Comparison of ENCODE assay signal across 25 mouse cellular contexts in genomic region chr11:80368949-80369348, GRCm38 (mm10). TPM values are rescaled to one million over a fixed set of nuclear protein-coding genes. Genes with fewer than 3 reads are reported as not detected.
DNase-seq lines count a peak whose midpoint lies in the region; ATAC-seq and TF ChIP-seq lines count a peak whose summit lies in the region.
"Had no signal": no experiment of that assay in that cellular context is flagged by ENCODE, and none has a peak within 500 bp of the region (broad histone marks: within the 10 kb centered on the region; RNA-seq: fewer than 3 reads in every experiment).

No protein-coding gene starts in this region.

- TF ChIP-seq CTCF in forebrain, postnatal 0 days (IDR thresholded peaks at IDR 0.05; ENCODE audit: low read depth), result peak; percentile 50
- TF ChIP-seq CTCF in layer of hippocampus, adult 2 months (conservative IDR thresholded peaks at IDR 0.05), result peak; percentile 51

- H3K27ac ChIP-seq in forebrain, postnatal 0 days (ENCODE audit: low read depth, low read length), result no peak overlapping the region
- H3K27ac ChIP-seq in forebrain, embryonic 13.5 days, result no peak overlapping the region
- no peak overlapping the region for H3K27ac ChIP-seq in hindbrain, embryonic 14.5 days
- H3K27ac ChIP-seq in hindbrain, embryonic 16.5 days (ENCODE audit: low read depth, low read length), result no peak overlapping the region
- no peak overlapping the region for H3K27ac ChIP-seq in layer of hippocampus, adult 2 months
- H3K27ac ChIP-seq: embryonic facial prominence, embryonic 13.5 days; forebrain, embryonic 12.5 days; gastrocnemius, adult 2 months; hindbrain, embryonic 13.5 days had no signal

- peaks cover 46% of the 10 kb centered on the region for H3K36me3 ChIP-seq in forebrain, postnatal 0 days (ENCODE audit: insufficient read depth)
- H3K36me3 ChIP-seq in forebrain, embryonic 13.5 days (ENCODE audit: poor library complexity, severe bottlenecking), result peaks cover 76% of the 10 kb centered on the region
- peaks cover 80% of the 10 kb centered on the region for H3K36me3 ChIP-seq in hindbrain, embryonic 14.5 days (replicated peaks; ENCODE audit: control insufficient read depth, insufficient read depth)
- peaks cover 12% of the 10 kb centered on the region; the same call in 1 of the 2 replicates for H3K36me3 ChIP-seq in hindbrain, embryonic 16.5 days (ENCODE audit: control insufficient read depth, insufficient read depth, low read length)

- no peak overlapping the region for H3K9ac ChIP-seq in forebrain, postnatal 0 days
- H3K9ac ChIP-seq in forebrain, embryonic 13.5 days, result no peak overlapping the region
- no peak overlapping the region for H3K9ac ChIP-seq in hindbrain, embryonic 14.5 days
- H3K9ac ChIP-seq in hindbrain, embryonic 16.5 days (ENCODE audit: low read depth, low read length), result no peak overlapping the region
- H3K9ac ChIP-seq: embryonic facial prominence, embryonic 13.5 days; forebrain, embryonic 12.5 days; hindbrain, embryonic 13.5 days had no signal

- ATAC-seq in forebrain, postnatal 0 days, result no peak
- ATAC-seq in forebrain, embryonic 13.5 days, result no peak
- no peak for ATAC-seq in hindbrain, embryonic 14.5 days (ENCODE audit: low FRiP score)
- ATAC-seq in hindbrain, embryonic 16.5 days, result no peak
- ATAC-seq: activated CD4-positive, CD25-positive, alpha-beta regulatory T cell, adult 4 months; CD4-positive, CD25-positive, alpha-beta regulatory T cell, adult 4 months; inflammation-experienced regulatory T-cells, adult 6 months; Patski had no signal

- H3K4me3 ChIP-seq in forebrain, postnatal 0 days (ENCODE audit: low read depth, low read length), result no peak overlapping the region
- H3K4me3 ChIP-seq in forebrain, embryonic 13.5 days, result no peak overlapping the region
- H3K4me3 ChIP-seq in hindbrain, embryonic 14.5 days (replicated peaks; ENCODE audit: low read length), result no peak overlapping the region
- no peak overlapping the region for H3K4me3 ChIP-seq in hindbrain, embryonic 16.5 days (ENCODE audit: low read length)
- H3K4me3 ChIP-seq in layer of hippocampus, adult 2 months, result no peak overlapping the region
- H3K4me3 ChIP-seq: embryonic facial prominence, embryonic 13.5 days; forebrain, embryonic 12.5 days; gastrocnemius, adult 2 months; hindbrain, embryonic 13.5 days had no signal

- WGBS in forebrain, postnatal 0 days, result 90% methylated on average over 1 of the region's 1 CpGs
- 90% methylated on average over 1 of the region's 1 CpGs for WGBS in forebrain, embryonic 13.5 days
- WGBS in hindbrain, embryonic 14.5 days, result 92% methylated on average over 1 of the region's 1 CpGs
- 67% methylated on average over 1 of the region's 1 CpGs for WGBS in hindbrain, embryonic 16.5 days

- no peaks in the 10 kb centered on the region for H3K4me1 ChIP-seq in forebrain, postnatal 0 days (ENCODE audit: insufficient read depth)
- H3K4me1 ChIP-seq in forebrain, embryonic 13.5 days, result no peaks in the 10 kb centered on the region
- H3K4me1 ChIP-seq in hindbrain, embryonic 14.5 days (replicated peaks; ENCODE audit: control insufficient read depth, insufficient read depth, low read length), result no peaks in the 10 kb centered on the region
- H3K4me1 ChIP-seq in hindbrain, embryonic 16.5 days (ENCODE audit: control insufficient read depth, insufficient read depth, low read depth, low read length), result no peaks in the 10 kb centered on the region
- H3K4me1 ChIP-seq: embryonic facial prominence, embryonic 13.5 days; forebrain, embryonic 12.5 days; hindbrain, embryonic 13.5 days had no signal

- no peaks in the 10 kb centered on the region for H3K27me3 ChIP-seq in forebrain, postnatal 0 days (ENCODE audit: insufficient read depth, low read length)
- no peaks in the 10 kb centered on the region for H3K27me3 ChIP-seq in forebrain, embryonic 13.5 days
- no peaks in the 10 kb centered on the region for H3K27me3 ChIP-seq in hindbrain, embryonic 14.5 days (ENCODE audit: control insufficient read depth, insufficient read depth, low read length)
- H3K27me3 ChIP-seq in hindbrain, embryonic 16.5 days (replicated peaks; ENCODE audit: control insufficient read depth, insufficient read depth, low read length), result no peaks in the 10 kb centered on the region
- H3K27me3 ChIP-seq: embryonic facial prominence, embryonic 13.5 days; forebrain, embryonic 12.5 days; hindbrain, embryonic 13.5 days; Patski had no signal

- DNase-seq in forebrain, postnatal 0 days, result no peak
- peak; percentile 55 for DNase-seq in hindbrain, embryonic 14.5 days (ENCODE audit: low spot score)
- DNase-seq in layer of hippocampus, adult 2 months (ENCODE audit: low spot score in 2 of 2), result no peak
- DNase-seq in layer of hippocampus, postnatal 10 days (ENCODE audit: low spot score in 2 of 2), result no peak
- DNase-seq in NIH3T3 (ENCODE audit: low read depth), result peak; percentile 38
- no peak for DNase-seq in urinary bladder, postnatal 4 days (ENCODE audit: low spot score in 2 of 2)
- DNase-seq: adrenal gland, postnatal 14 days; B cell, adult 2 months; cerebellum, adult 18-20 months; cerebellum, adult 9-11 months; cerebellum, postnatal 36 days; gastrocnemius, adult 2 months; gastrocnemius, postnatal 25 days; heart, postnatal 4 days had no signal

- H3K9me3 ChIP-seq in forebrain, postnatal 0 days (ENCODE audit: low read length), result no peaks in the 10 kb centered on the region
- H3K9me3 ChIP-seq in forebrain, embryonic 13.5 days (replicated peaks), result no peaks in the 10 kb centered on the region
- H3K9me3 ChIP-seq in hindbrain, embryonic 14.5 days (ENCODE audit: control insufficient read depth, low read length), result no peaks in the 10 kb centered on the region
- no peaks in the 10 kb centered on the region for H3K9me3 ChIP-seq in hindbrain, embryonic 16.5 days (ENCODE audit: control insufficient read depth, low read length)
- H3K9me3 ChIP-seq: embryonic facial prominence, embryonic 13.5 days; forebrain, embryonic 12.5 days; G1E; hindbrain, embryonic 13.5 days had no signal

- no peak overlapping the region for H3K4me2 ChIP-seq in forebrain, postnatal 0 days (ENCODE audit: low read depth)
- no peak overlapping the region for H3K4me2 ChIP-seq in forebrain, embryonic 13.5 days
- no peak overlapping the region for H3K4me2 ChIP-seq in hindbrain, embryonic 14.5 days (replicated peaks)
- no peak overlapping the region for H3K4me2 ChIP-seq in hindbrain, embryonic 16.5 days (ENCODE audit: low read length)
- H3K4me2 ChIP-seq: embryonic facial prominence, embryonic 13.5 days; forebrain, embryonic 12.5 days; heart, embryonic 11.5 days; hindbrain, embryonic 13.5 days had no signal

RNA-seq across cellular contexts. Expression of gene 5730455P16Rik, which starts 8.9 kb away (rescaled TPM):
- total RNA-seq in forebrain, postnatal 0 days (2014; rRNA removed), result 41.8 and 43.2 TPM in 2 replicates
- polyA plus RNA-seq in forebrain, postnatal 0 days (2015; fragmentation: Nextera tagmentation; extraction: Ambion mirVana), result 30.8 and 47.6 TPM in 2 replicates
- polyA plus RNA-seq in forebrain, embryonic 13.5 days (2015; fragmentation: Nextera tagmentation; extraction: Ambion mirVana), result 30.3 and 32.3 TPM in 2 replicates
- polyA plus RNA-seq in hindbrain, embryonic 14.5 days (2014; fragmentation: Nextera tagmentation; extraction: Ambion mirVana), result 37.6 and 40.4 TPM in 2 replicates
- polyA plus RNA-seq in hindbrain, embryonic 16.5 days (2015; fragmentation: Nextera tagmentation; extraction: Ambion mirVana), result 36.9 and 41.1 TPM in 2 replicates
- 10 to 100 TPM; 51.3 to 53.0 TPM for total RNA-seq in layer of hippocampus, adult 2 months (2021)
- 10 to 100 TPM; 43.5 to 46.0 TPM for total RNA-seq in layer of hippocampus, postnatal 10 days (2021)

RNA-seq across cellular contexts. Expression of gene Zfp207, which starts 14.1 kb away (rescaled TPM):
- total RNA-seq in forebrain, postnatal 0 days (2014; rRNA removed), result 250 and 264 TPM in 2 replicates
- 163 and 171 TPM in 2 replicates for polyA plus RNA-seq in forebrain, postnatal 0 days (2015; fragmentation: Nextera tagmentation; extraction: Ambion mirVana)
- 266 and 272 TPM in 2 replicates for polyA plus RNA-seq in forebrain, embryonic 13.5 days (2015; fragmentation: Nextera tagmentation; extraction: Ambion mirVana)
- polyA plus RNA-seq in hindbrain, embryonic 14.5 days (2014; fragmentation: Nextera tagmentation; extraction: Ambion mirVana), result 190 and 213 TPM in 2 replicates
- polyA plus RNA-seq in hindbrain, embryonic 16.5 days (2015; fragmentation: Nextera tagmentation; extraction: Ambion mirVana), result 159 and 176 TPM in 2 replicates
- total RNA-seq in layer of hippocampus, adult 2 months (2021), result 100 to 1,000 TPM; 151 to 152 TPM
- total RNA-seq in layer of hippocampus, postnatal 10 days (2021), result 100 to 1,000 TPM; 152 to 164 TPM

RNA-seq across cellular contexts. Expression of gene Psmd11, which starts 59.5 kb away (rescaled TPM):
- total RNA-seq in forebrain, postnatal 0 days (2014; rRNA removed), result 30.2 and 33.4 TPM in 2 replicates
- 280 and 310 TPM in 2 replicates for polyA plus RNA-seq in forebrain, postnatal 0 days (2015; fragmentation: Nextera tagmentation; extraction: Ambion mirVana)
- 370 and 373 TPM in 2 replicates for polyA plus RNA-seq in forebrain, embryonic 13.5 days (2015; fragmentation: Nextera tagmentation; extraction: Ambion mirVana)
- polyA plus RNA-seq in hindbrain, embryonic 14.5 days (2014; fragmentation: Nextera tagmentation; extraction: Ambion mirVana), result 256 and 266 TPM in 2 replicates
- 272 and 275 TPM in 2 replicates for polyA plus RNA-seq in hindbrain, embryonic 16.5 days (2015; fragmentation: Nextera tagmentation; extraction: Ambion mirVana)
- 100 to 1,000 TPM in 1 of 2 experiments, 10 to 100 TPM in 1; 93.8 to 101 TPM for total RNA-seq in layer of hippocampus, adult 2 months (2021)
- total RNA-seq in layer of hippocampus, postnatal 10 days (2021), result 100 to 1,000 TPM; 106 to 116 TPM

Comparison
In these comparisons a context has a peak if more than half of its experiments do, and no peak if none do; other contexts are left out.
1. DNase-seq: peak in hindbrain, embryonic 14.5 days (single experiment) and NIH3T3 (single experiment); none in forebrain, postnatal 0 days (single experiment), layer of hippocampus, adult 2 months (0 of 2), layer of hippocampus, postnatal 10 days (0 of 2) and urinary bladder, postnatal 4 days (0 of 2).